Mouse (Mus musculus): ENCODE measurements at regions not wholly inside any gene's neighbourhood (a gene's known extent, or its start where the extent isn't known, plus 50 kb on each side); places are given as distances from the start of the nearest gene placed in this dataset.
"Not testable (repeated sequence)": the region's sequence is repeated elsewhere in the genome, so short reads cannot be mapped to it uniquely, and the experiment has no call there.

GRCm38 (mm10) chr4:23341240-23341639 is 853.1 kb upstream of the Pou3f2 start:
- Histone ChIP-seq H3K4me1 (ENCODE audit: control insufficient read depth, insufficient read depth, low read length) (no peaks in the 10 kb centered on the region), H3K9me3 (ENCODE audit: control insufficient read depth, low read length) (no peaks in the 10 kb centered on the region), H3K4me3 (ENCODE audit: low read depth, low read length) (no peak overlapping the region), H3K27ac (ENCODE audit: low read depth, low read length) (no peak overlapping the region), H3K9ac (ENCODE audit: low read length) (no peak overlapping the region), H3K27me3 (ENCODE audit: control insufficient read depth, insufficient read depth, low read length) (no peaks in the 10 kb centered on the region), H3K4me2 (ENCODE audit: low read depth) (no peak overlapping the region), H3K36me3 (ENCODE audit: control insufficient read depth, insufficient read depth, low read length) (no peaks in the 10 kb centered on the region)
- 30% methylated on average over 8 of the region's 8 CpGs for WGBS
- DNase-seq (ENCODE audit: low spot score) (peak; percentile 59), ATAC-seq (ENCODE audit: insufficient read depth, low FRiP score, low TSS enrichment) (peak; percentile 65)

- Histone ChIP-seq H3K9ac (ENCODE audit: low read length) (no peak overlapping the region), H3K4me1 (ENCODE audit: control insufficient read depth, insufficient read depth, low read length) (no peaks in the 10 kb centered on the region), H3K27ac (ENCODE audit: low read depth, low read length) (no peak overlapping the region), H3K4me3 (ENCODE audit: low read depth, low read length) (no peak overlapping the region), H3K4me2 (ENCODE audit: low read depth) (no peak overlapping the region), H3K27me3 (ENCODE audit: control insufficient read depth, insufficient read depth, low read length) (no peaks in the 10 kb centered on the region), H3K9me3 (ENCODE audit: control insufficient read depth, low read length) (no peaks in the 10 kb centered on the region), H3K36me3 (ENCODE audit: control insufficient read depth, insufficient read depth, low read length) (no peaks in the 10 kb centered on the region)
- DNase-seq (ENCODE audit: low spot score) (no peak), ATAC-seq (ENCODE audit: insufficient read depth, low FRiP score, low TSS enrichment) (no peak)
- WGBS: 69% methylated on average over 5 of the region's 5 CpGs
Measured at GRCm38 (mm10) chr4:23338481-23338880, 850.3 kb upstream of the Pou3f2 start.

GRCm38 (mm10) chr4:23300617-23301016 is 812.5 kb upstream of the Pou3f2 start:
- WGBS: 10% methylated on average over 2 of the region's 2 CpGs
- H3K9me3 ChIP-seq (ENCODE audit: control insufficient read depth, low read length): no peaks in the 10 kb centered on the region
- H3K36me3 ChIP-seq (ENCODE audit: control insufficient read depth, insufficient read depth, low read length): no peaks in the 10 kb centered on the region
- no peak for ATAC-seq (ENCODE audit: insufficient read depth, low FRiP score, low TSS enrichment)
- no peaks in the 10 kb centered on the region for H3K27me3 ChIP-seq (ENCODE audit: control insufficient read depth, insufficient read depth, low read length)
- no peak overlapping the region for H3K4me3 ChIP-seq (ENCODE audit: low read depth, low read length)
- no peak overlapping the region for H3K9ac ChIP-seq (ENCODE audit: low read length)
- no peaks in the 10 kb centered on the region for H3K4me1 ChIP-seq (ENCODE audit: control insufficient read depth, insufficient read depth, low read length)
- no peak for DNase-seq (ENCODE audit: low spot score)
- H3K27ac ChIP-seq (ENCODE audit: low read depth, low read length): no peak overlapping the region
- H3K4me2 ChIP-seq (ENCODE audit: low read depth): no peak overlapping the region

- no peaks in the 10 kb centered on the region for H3K9me3 ChIP-seq (ENCODE audit: control insufficient read depth, low read length)
- no peak overlapping the region for H3K9ac ChIP-seq (ENCODE audit: low read length)
- no peaks in the 10 kb centered on the region for H3K4me1 ChIP-seq (ENCODE audit: control insufficient read depth, insufficient read depth, low read length)
- 76% methylated on average over 6 of the region's 6 CpGs for WGBS
- H3K27me3 ChIP-seq (ENCODE audit: control insufficient read depth, insufficient read depth, low read length): no peaks in the 10 kb centered on the region
- H3K4me3 ChIP-seq (ENCODE audit: low read depth, low read length): no peak overlapping the region
- H3K4me2 ChIP-seq (ENCODE audit: low read depth): no peak overlapping the region
- ATAC-seq (ENCODE audit: insufficient read depth, low FRiP score, low TSS enrichment) (no peak), DNase-seq (ENCODE audit: low spot score) (no peak)
- H3K27ac ChIP-seq (ENCODE audit: low read depth, low read length): no peak overlapping the region
- H3K36me3 ChIP-seq (ENCODE audit: control insufficient read depth, insufficient read depth, low read length): no peaks in the 10 kb centered on the region
Measured at GRCm38 (mm10) chr4:23280087-23280486, 791.9 kb upstream of the Pou3f2 start.

- Histone ChIP-seq H3K9ac (ENCODE audit: low read length) (no peak overlapping the region), H3K4me2 (ENCODE audit: low read depth) (no peak overlapping the region)
- 83% methylated on average over 5 of the region's 5 CpGs for WGBS
Measured at GRCm38 (mm10) chr4:23275203-23275602, 787.0 kb upstream of the Pou3f2 start.

GRCm38 (mm10) chr4:23271947-23272346 is 783.8 kb upstream of the Pou3f2 start:
- H3K9me3 ChIP-seq (ENCODE audit: control insufficient read depth, low read length): no peaks in the 10 kb centered on the region
- no peak overlapping the region for H3K27ac ChIP-seq (ENCODE audit: low read depth, low read length)
- no peaks in the 10 kb centered on the region for H3K27me3 ChIP-seq (ENCODE audit: control insufficient read depth, insufficient read depth, low read length)
- ATAC-seq (ENCODE audit: insufficient read depth, low FRiP score, low TSS enrichment) (no peak; the same call in 1 of the 2 replicates), DNase-seq (ENCODE audit: low spot score) (peak; percentile 23)
- H3K4me3 ChIP-seq (ENCODE audit: low read depth, low read length): no peak overlapping the region
- no peaks in the 10 kb centered on the region for H3K36me3 ChIP-seq (ENCODE audit: control insufficient read depth, insufficient read depth, low read length)
- H3K4me2 ChIP-seq (ENCODE audit: low read depth): no peak overlapping the region
- no peak overlapping the region for H3K9ac ChIP-seq (ENCODE audit: low read length)
- H3K4me1 ChIP-seq (ENCODE audit: control insufficient read depth, insufficient read depth, low read length): no peaks in the 10 kb centered on the region

More at GRCm38 (mm10) chr4:23275203-23275602, 787.0 kb upstream of the Pou3f2 start:
- H3K36me3 ChIP-seq (ENCODE audit: control insufficient read depth, insufficient read depth, low read length): no peaks in the 10 kb centered on the region
- ATAC-seq (ENCODE audit: insufficient read depth, low FRiP score, low TSS enrichment) (no peak), DNase-seq (ENCODE audit: low spot score) (no peak)
- H3K4me1 ChIP-seq (ENCODE audit: control insufficient read depth, insufficient read depth, low read length): no peaks in the 10 kb centered on the region
- H3K4me3 ChIP-seq (ENCODE audit: low read depth, low read length): no peak overlapping the region
- no peaks in the 10 kb centered on the region for H3K27me3 ChIP-seq (ENCODE audit: control insufficient read depth, insufficient read depth, low read length)
- H3K9me3 ChIP-seq (ENCODE audit: control insufficient read depth, low read length): no peaks in the 10 kb centered on the region
- no peak overlapping the region for H3K27ac ChIP-seq (ENCODE audit: low read depth, low read length)

GRCm38 (mm10) chr4:23260371-23260770 is 772.2 kb upstream of the Pou3f2 start:
- H3K4me1 ChIP-seq (ENCODE audit: control insufficient read depth, insufficient read depth, low read length): no peaks in the 10 kb centered on the region
- no peaks in the 10 kb centered on the region for H3K27me3 ChIP-seq (ENCODE audit: control insufficient read depth, insufficient read depth, low read length)
- 96% methylated on average over 4 of the region's 4 CpGs for WGBS
- no peaks in the 10 kb centered on the region for H3K9me3 ChIP-seq (ENCODE audit: control insufficient read depth, low read length)
- H3K27ac ChIP-seq (ENCODE audit: low read depth, low read length): no peak overlapping the region
- H3K36me3 ChIP-seq (ENCODE audit: control insufficient read depth, insufficient read depth, low read length): no peaks in the 10 kb centered on the region
- no peak overlapping the region for H3K4me3 ChIP-seq (ENCODE audit: low read depth, low read length)
- no peak overlapping the region for H3K4me2 ChIP-seq (ENCODE audit: low read depth)
- ATAC-seq (ENCODE audit: insufficient read depth, low FRiP score, low TSS enrichment) (no peak), DNase-seq (ENCODE audit: low spot score) (no peak)
- no peak overlapping the region for H3K9ac ChIP-seq (ENCODE audit: low read length)

GRCm38 (mm10) chr4:23234960-23235359 is 746.8 kb upstream of the Pou3f2 start:
- 44% methylated on average over 1 of the region's 1 CpGs for WGBS
- no peak for DNase-seq (ENCODE audit: low spot score)

GRCm38 (mm10) chr4:23194756-23195155 is 706.6 kb upstream of the Pou3f2 start:
- not testable (repeated sequence) for H3K27ac ChIP-seq (ENCODE audit: low read depth, low read length); H3K36me3 ChIP-seq (ENCODE audit: control insufficient read depth, insufficient read depth, low read length); DNase-seq (ENCODE audit: low spot score); H3K4me1 ChIP-seq (ENCODE audit: control insufficient read depth, insufficient read depth, low read length); H3K9ac ChIP-seq (ENCODE audit: low read length); ATAC-seq (ENCODE audit: insufficient read depth, low FRiP score, low TSS enrichment); H3K4me2 ChIP-seq (ENCODE audit: low read depth); H3K27me3 ChIP-seq (ENCODE audit: control insufficient read depth, insufficient read depth, low read length); H3K9me3 ChIP-seq (ENCODE audit: control insufficient read depth, low read length); H3K4me3 ChIP-seq (ENCODE audit: low read depth, low read length)
- 100% methylated on average over 1 of the region's 1 CpGs for WGBS

More at GRCm38 (mm10) chr4:23234960-23235359, 746.8 kb upstream of the Pou3f2 start:
- H3K27ac ChIP-seq (ENCODE audit: low read depth, low read length): no peak overlapping the region
- no peaks in the 10 kb centered on the region for H3K4me1 ChIP-seq (ENCODE audit: control insufficient read depth, insufficient read depth, low read length)
- H3K4me3 ChIP-seq (ENCODE audit: low read depth, low read length): no peak overlapping the region
- H3K4me2 ChIP-seq (ENCODE audit: low read depth): no peak overlapping the region
- H3K9ac ChIP-seq (ENCODE audit: low read length): no peak overlapping the region
- H3K27me3 ChIP-seq (ENCODE audit: control insufficient read depth, insufficient read depth, low read length): no peaks in the 10 kb centered on the region
- no peak for ATAC-seq (ENCODE audit: insufficient read depth, low FRiP score, low TSS enrichment)
- no peaks in the 10 kb centered on the region for H3K9me3 ChIP-seq (ENCODE audit: control insufficient read depth, low read length)
- H3K36me3 ChIP-seq (ENCODE audit: control insufficient read depth, insufficient read depth, low read length): no peaks in the 10 kb centered on the region
